Comparison of ENCODE assay signal across 18 mouse cellular contexts in genomic region chr7:81255456-81255855, GRCm38 (mm10).
"Had no signal": no experiment of that assay in that cellular context is flagged by ENCODE, and none has a peak within 500 bp of the region (broad histone marks: within the 10 kb centered on the region; RNA-seq: fewer than 3 reads in every experiment).

No protein-coding gene starts in this region.

- H3K4me1 ChIP-seq: midbrain, embryonic 15.5 days; neural tube, embryonic 13.5 days had no signal

- DNase-seq: kidney, postnatal 10 days; kidney, postnatal 4 days; liver, embryonic 13.5 days; lung, adult 2 months; lung, postnatal 14 days; lung, postnatal 4 days; right cerebral cortex, adult 18-20 months; right cerebral cortex, postnatal 14 days; right cerebral cortex, postnatal 4 days; thymus, adult 2 months; thymus, postnatal 14 days; thymus, postnatal 4 days had no signal

- H3K9me3 ChIP-seq: liver, embryonic 13.5 days; midbrain, embryonic 15.5 days; neural tube, embryonic 13.5 days had no signal

- H3K4me2 ChIP-seq: liver, embryonic 13.5 days; midbrain, embryonic 11.5 days; midbrain, embryonic 15.5 days; neural tube, embryonic 13.5 days had no signal

- H3K4me3 ChIP-seq: liver, embryonic 13.5 days; midbrain, embryonic 15.5 days; myocyte; neural tube, embryonic 13.5 days had no signal

- H3K36me3 ChIP-seq: liver, embryonic 13.5 days; midbrain, embryonic 15.5 days; neural tube, embryonic 13.5 days had no signal

- H3K27ac ChIP-seq: liver, embryonic 13.5 days; midbrain, embryonic 15.5 days; neural tube, embryonic 13.5 days; stomach, postnatal 0 days had no signal

- ATAC-seq: intestine, embryonic 16.5 days; midbrain, embryonic 15.5 days had no signal

- H3K9ac ChIP-seq: liver, embryonic 13.5 days; midbrain, embryonic 15.5 days; neural tube, embryonic 13.5 days had no signal

- H3K27me3 ChIP-seq: liver, embryonic 13.5 days; midbrain, embryonic 15.5 days; neural tube, embryonic 13.5 days had no signal
